Mouse (Mus musculus): ENCODE data around the gene Smarcc2. TPM values are rescaled to one million over a fixed set of nuclear protein-coding genes. Genes with fewer than 3 reads are reported as not detected.
A peak's percentile ranks its signal among the peaks of the same experiment; 100 is the strongest.

Smarcc2 gene
- polyA plus RNA-seq, 1 experiment from 2014 or later = 22.6 TPM

GRCm38 (mm10) chr10:128493695-128494666 is 34.9 kb downstream of the Smarcc2 start, which contains the start of gene Myl6:
Gene Myl6 (minus strand): TSS chr10:128494145.
- no peaks in the 10 kb centered on the region for H3K9me3 ChIP-seq (replicated peaks; ENCODE audit: control insufficient read depth, low read length)
- no peaks in the 10 kb centered on the region for H3K27me3 ChIP-seq (ENCODE audit: control insufficient read depth, insufficient read depth, low read depth, low read length)
- H3K27ac ChIP-seq (ENCODE audit: low read length) = peak within 1 kb of the TSS; percentile 96
- peaks cover 24% of the 10 kb centered on the region for H3K36me3 ChIP-seq (ENCODE audit: control insufficient read depth, insufficient read depth)
- WGBS (ENCODE audit: insufficient replicate concordance) = under 1% methylated on average over 38 of the region's 45 CpGs
- H3K9ac ChIP-seq (ENCODE audit: low read depth, low read length) = peak within 1 kb of the TSS; percentile 95
- H3K4me3 ChIP-seq (ENCODE audit: low read depth, low read length) = peak within 1 kb of the TSS; percentile 92
- H3K4me2 ChIP-seq (ENCODE audit: low read depth, low read length) = peak within 1 kb of the TSS; percentile 92
- H3K4me1 ChIP-seq (ENCODE audit: control insufficient read depth, low read depth, low read length) = peaks cover 44% of the 10 kb centered on the region
- ATAC-seq (ENCODE audit: low read depth) = peak; percentile 89

- Histone ChIP-seq H3K9ac (ENCODE audit: low read depth, low read length) (peak overlapping the region; percentile 95), H3K36me3 (ENCODE audit: control insufficient read depth, insufficient read depth) (peaks cover 18% of the 10 kb centered on the region), H3K4me3 (ENCODE audit: low read depth, low read length) (peak overlapping the region; percentile 92), H3K27me3 (ENCODE audit: control insufficient read depth, insufficient read depth, low read depth, low read length) (no peaks in the 10 kb centered on the region), H3K9me3 (replicated peaks; ENCODE audit: control insufficient read depth, low read length) (no peaks in the 10 kb centered on the region), H3K27ac (ENCODE audit: low read length) (peak overlapping the region; percentile 96), H3K4me2 (ENCODE audit: low read depth, low read length) (peak overlapping the region; percentile 92), H3K4me1 (ENCODE audit: control insufficient read depth, low read depth, low read length) (peaks cover 51% of the 10 kb centered on the region)
- 38% methylated on average over 11 of the region's 11 CpGs for WGBS (ENCODE audit: insufficient replicate concordance)
- no peak for ATAC-seq (ENCODE audit: low read depth)
Measured at GRCm38 (mm10) chr10:128494667-128495245, 35.7 kb downstream of the Smarcc2 start.

- Histone ChIP-seq H3K4me3 (ENCODE audit: low read depth, low read length) (peak overlapping the region; percentile 92), H3K9ac (ENCODE audit: low read depth, low read length) (peak overlapping the region; percentile 39), H3K27me3 (ENCODE audit: control insufficient read depth, insufficient read depth, low read depth, low read length) (no peaks in the 10 kb centered on the region), H3K9me3 (replicated peaks; ENCODE audit: control insufficient read depth, low read length) (no peaks in the 10 kb centered on the region), H3K27ac (ENCODE audit: low read length) (peak overlapping the region; percentile 96), H3K4me1 (ENCODE audit: control insufficient read depth, low read depth, low read length) (peaks cover 54% of the 10 kb centered on the region), H3K4me2 (ENCODE audit: low read depth, low read length) (peak overlapping the region; percentile 92), H3K36me3 (ENCODE audit: control insufficient read depth, insufficient read depth) (peaks cover 12% of the 10 kb centered on the region)
- no peak for ATAC-seq (ENCODE audit: low read depth)
- WGBS (ENCODE audit: insufficient replicate concordance) = 42% methylated on average over 2 of the region's 2 CpGs
Measured at GRCm38 (mm10) chr10:128495270-128495669, 36.2 kb downstream of the Smarcc2 start.

GRCm38 (mm10) chr10:128495903-128496302 is 36.9 kb downstream of the Smarcc2 start:
- Histone ChIP-seq H3K4me1 (ENCODE audit: control insufficient read depth, low read depth, low read length) (peaks cover 53% of the 10 kb centered on the region), H3K27ac (ENCODE audit: low read length) (peak overlapping the region; percentile 53; the same call in 1 of the 2 replicates), H3K27me3 (ENCODE audit: control insufficient read depth, insufficient read depth, low read depth, low read length) (no peaks in the 10 kb centered on the region), H3K36me3 (ENCODE audit: control insufficient read depth, insufficient read depth) (peaks cover 8% of the 10 kb centered on the region), H3K4me3 (ENCODE audit: low read depth, low read length) (no peak overlapping the region), H3K9ac (ENCODE audit: low read depth, low read length) (no peak overlapping the region), H3K4me2 (ENCODE audit: low read depth, low read length) (no peak overlapping the region), H3K9me3 (replicated peaks; ENCODE audit: control insufficient read depth, low read length) (no peaks in the 10 kb centered on the region)
- ATAC-seq (ENCODE audit: low read depth) = no peak
- 53% methylated on average over 4 of the region's 4 CpGs for WGBS (ENCODE audit: insufficient replicate concordance)

- Histone ChIP-seq H3K4me2 (ENCODE audit: low read depth, low read length) (no peak overlapping the region), H3K27ac (ENCODE audit: low read length) (no peak overlapping the region), H3K4me1 (ENCODE audit: control insufficient read depth, low read depth, low read length) (peaks cover 46% of the 10 kb centered on the region), H3K36me3 (ENCODE audit: control insufficient read depth, insufficient read depth) (peaks cover 2% of the 10 kb centered on the region; the same call in 1 of the 2 replicates), H3K27me3 (ENCODE audit: control insufficient read depth, insufficient read depth, low read depth, low read length) (no peaks in the 10 kb centered on the region), H3K9me3 (replicated peaks; ENCODE audit: control insufficient read depth, low read length) (no peaks in the 10 kb centered on the region), H3K4me3 (ENCODE audit: low read depth, low read length) (no peak overlapping the region), H3K9ac (ENCODE audit: low read depth, low read length) (no peak overlapping the region)
- no peak for ATAC-seq (ENCODE audit: low read depth)
- WGBS (ENCODE audit: insufficient replicate concordance) = 55% methylated on average over 6 of the region's 6 CpGs
Measured at GRCm38 (mm10) chr10:128496509-128497077, 37.5 kb downstream of the Smarcc2 start.

GRCm38 (mm10) chr10:128497134-128497737 is 38.2 kb downstream of the Smarcc2 start:
- Histone ChIP-seq H3K4me1 (ENCODE audit: control insufficient read depth, low read depth, low read length) (peaks cover 40% of the 10 kb centered on the region), H3K27ac (ENCODE audit: low read length) (no peak overlapping the region), H3K9ac (ENCODE audit: low read depth, low read length) (no peak overlapping the region), H3K4me2 (ENCODE audit: low read depth, low read length) (no peak overlapping the region), H3K36me3 (ENCODE audit: control insufficient read depth, insufficient read depth) (no peaks in the 10 kb centered on the region), H3K4me3 (ENCODE audit: low read depth, low read length) (no peak overlapping the region), H3K27me3 (ENCODE audit: control insufficient read depth, insufficient read depth, low read depth, low read length) (no peaks in the 10 kb centered on the region), H3K9me3 (replicated peaks; ENCODE audit: control insufficient read depth, low read length) (no peaks in the 10 kb centered on the region)
- no peak for ATAC-seq (ENCODE audit: low read depth)
- whole genome bisulfite sequencing (ENCODE audit: insufficient replicate concordance) = 66% methylated on average over 6 of the region's 6 CpGs

GRCm38 (mm10) chr10:128498590-128498989 is 39.5 kb downstream of the Smarcc2 start, which contains the start of gene Myl6b:
Gene Myl6b (minus strand): TSS chr10:128498685.
- H3K4me3 ChIP-seq (ENCODE audit: low read depth, low read length) = peak within 1 kb of the TSS; percentile 71
- H3K27ac ChIP-seq (ENCODE audit: low read length) = peak within 1 kb of the TSS; percentile 86
- under 1% methylated on average over 27 of the region's 27 CpGs for WGBS (ENCODE audit: insufficient replicate concordance)
- H3K9me3 ChIP-seq (replicated peaks; ENCODE audit: control insufficient read depth, low read length) = no peaks in the 10 kb centered on the region
- peaks cover 33% of the 10 kb centered on the region for H3K4me1 ChIP-seq (ENCODE audit: control insufficient read depth, low read depth, low read length)
- H3K9ac ChIP-seq (ENCODE audit: low read depth, low read length) = peak within 1 kb of the TSS; percentile 74
- no peaks in the 10 kb centered on the region for H3K27me3 ChIP-seq (ENCODE audit: control insufficient read depth, insufficient read depth, low read depth, low read length)
- peak within 1 kb of the TSS; percentile 90 for H3K4me2 ChIP-seq (ENCODE audit: low read depth, low read length)
- no peaks in the 10 kb centered on the region for H3K36me3 ChIP-seq (ENCODE audit: control insufficient read depth, insufficient read depth)
- peak; percentile 88 for ATAC-seq (ENCODE audit: low read depth)

- H3K9ac ChIP-seq (ENCODE audit: low read depth, low read length) = peak overlapping the region; percentile 74
- no peaks in the 10 kb centered on the region for H3K27me3 ChIP-seq (ENCODE audit: control insufficient read depth, insufficient read depth, low read depth, low read length)
- peak overlapping the region; percentile 86 for H3K27ac ChIP-seq (ENCODE audit: low read length)
- peaks cover 34% of the 10 kb centered on the region for H3K4me1 ChIP-seq (ENCODE audit: control insufficient read depth, low read depth, low read length)
- ATAC-seq (ENCODE audit: low read depth) = peak; percentile 12
- peak overlapping the region; percentile 71 for H3K4me3 ChIP-seq (ENCODE audit: low read depth, low read length)
- no peaks in the 10 kb centered on the region for H3K36me3 ChIP-seq (ENCODE audit: control insufficient read depth, insufficient read depth)
- H3K4me2 ChIP-seq (ENCODE audit: low read depth, low read length) = peak overlapping the region; percentile 90
- under 1% methylated on average over 21 of the region's 21 CpGs for WGBS (ENCODE audit: insufficient replicate concordance)
- no peaks in the 10 kb centered on the region for H3K9me3 ChIP-seq (replicated peaks; ENCODE audit: control insufficient read depth, low read length)
Measured at GRCm38 (mm10) chr10:128499116-128499671, 40.1 kb downstream of the Smarcc2 start.
